Mouse (Mus musculus) T-cell, adult 2 months (primary cell): ENCODE results near the gene Rcor1.

Experiments
- DNase-seq: peaks from one replicate; pipeline ENCODE4 v3.0.0; 2022; ENCODE audit warnings: low spot score

The Rcor1 gene

GRCm38 (mm10) chr12:111021577-111021976, 17.6 kb upstream of the Rcor1 start:
- no peak for DNase-seq

GRCm38 (mm10) chr12:111028176-111029167, 10.7 kb upstream of the Rcor1 start:
- DNase-seq = no peak

DNA sequence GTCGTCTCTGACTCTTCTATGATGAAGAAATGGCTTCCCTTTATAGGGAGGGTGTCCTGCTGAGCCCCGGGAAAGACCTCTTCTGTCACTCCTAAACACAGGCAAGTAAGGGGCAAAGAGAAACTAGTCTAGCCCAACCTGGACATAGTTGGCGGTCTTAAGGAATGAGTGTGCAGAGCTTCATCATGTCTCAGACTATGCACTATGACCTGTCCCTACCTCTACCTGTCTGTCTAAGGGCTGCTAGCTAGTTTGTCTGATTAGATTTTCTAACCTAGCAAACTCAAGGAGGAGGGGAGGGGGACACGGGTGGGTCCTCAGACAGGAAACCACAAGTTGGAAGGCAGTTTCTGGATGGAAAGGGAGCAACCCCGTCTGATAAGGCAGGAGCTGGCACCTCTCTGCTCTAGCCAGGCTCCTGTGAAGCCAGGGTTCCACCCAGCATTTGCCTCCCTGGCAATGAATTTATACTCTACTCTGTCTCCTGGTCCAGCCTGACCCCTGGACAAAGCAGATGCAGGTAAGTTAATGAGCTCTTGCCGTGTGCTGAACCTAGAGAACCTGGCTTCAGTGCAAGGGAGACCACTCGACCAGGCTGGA, 9.8 kb upstream of the Rcor1 start:
- no peak for DNase-seq

GRCm38 (mm10) chr12:111032839-111033238, 6.3 kb upstream of the Rcor1 start:
- DNase-seq = no peak

GRCm38 (mm10) chr12:111035182-111035824, 3.8 kb upstream of the Rcor1 start:
- DNase-seq = no peak

DNA sequence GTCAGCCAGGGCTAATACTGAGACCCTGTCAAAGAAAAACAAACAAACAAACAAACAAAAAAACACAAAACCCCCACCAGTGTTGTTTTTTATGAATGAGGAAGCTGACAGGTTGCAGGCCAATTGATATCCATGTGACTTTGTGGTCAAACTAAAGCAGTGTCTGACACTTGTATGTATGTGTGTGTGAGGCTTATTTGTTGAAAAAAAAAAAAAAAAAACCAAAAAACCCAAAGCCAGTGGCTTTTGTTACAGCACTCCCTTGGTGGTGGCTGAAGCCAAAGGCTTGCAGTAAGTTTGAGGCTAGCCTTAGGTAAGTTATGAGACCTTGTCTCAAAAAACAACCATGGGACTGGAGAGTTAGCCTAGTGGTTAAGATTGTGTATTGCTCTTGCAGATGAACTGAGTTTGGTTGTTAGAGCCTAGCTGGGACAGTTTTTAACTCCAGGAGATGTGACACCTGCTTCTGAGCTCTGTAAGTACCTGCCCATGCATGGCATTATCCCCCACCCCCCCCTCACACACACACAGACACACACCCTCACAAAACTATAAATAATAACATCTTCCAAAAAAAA, 2.9 kb upstream of the Rcor1 start:
- DNase-seq = no peak

- DNase-seq = no peak
These were observed 1.6 kb upstream of the Rcor1 start for GRCm38 (mm10) chr12:111037241-111038180.

DNA sequence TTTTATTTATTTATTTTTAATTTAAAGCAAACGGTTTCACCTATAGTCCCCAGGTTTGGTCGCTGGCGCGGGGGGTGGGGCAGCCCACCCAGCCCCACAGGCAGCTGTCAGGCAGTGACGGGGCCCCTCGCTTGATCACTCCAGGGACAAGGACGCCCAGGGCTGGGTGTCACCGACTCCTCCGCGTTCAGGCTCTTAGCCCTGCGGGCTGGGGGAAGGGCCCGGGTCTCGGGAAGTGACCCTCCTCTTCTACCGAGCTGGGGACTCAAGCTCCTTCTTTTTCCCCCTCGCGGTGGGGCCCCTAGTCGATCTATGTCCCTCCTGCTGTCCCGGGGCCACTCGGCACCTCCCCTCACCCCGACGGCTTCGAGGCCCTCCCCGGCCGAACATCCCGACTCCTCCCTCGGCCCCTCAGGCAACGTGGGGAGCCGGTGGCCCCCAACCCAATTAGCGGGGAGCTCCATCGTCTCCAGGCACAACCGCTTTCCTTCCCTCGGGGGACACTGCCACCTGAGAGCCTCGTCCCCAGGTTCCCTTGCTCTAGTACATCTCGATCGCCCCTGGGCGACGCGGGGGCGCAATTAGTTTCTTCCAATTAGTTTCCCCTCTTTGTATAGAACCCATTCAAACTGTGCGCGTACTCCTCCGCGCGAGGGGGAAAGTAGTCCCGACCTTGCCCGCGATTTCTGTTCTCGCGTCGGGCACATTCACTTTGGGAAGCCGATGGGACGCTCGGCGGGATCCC, 748 bp upstream of the Rcor1 start:
- peak; percentile 51 for DNase-seq

- peak; percentile 21 for DNase-seq
These were observed 800 bp downstream of the Rcor1 start for GRCm38 (mm10) chr12:111039771-111040530.

- no peak for DNase-seq
These were observed 1.3 kb downstream of the Rcor1 start for GRCm38 (mm10) chr12:111040531-111040860.

DNA sequence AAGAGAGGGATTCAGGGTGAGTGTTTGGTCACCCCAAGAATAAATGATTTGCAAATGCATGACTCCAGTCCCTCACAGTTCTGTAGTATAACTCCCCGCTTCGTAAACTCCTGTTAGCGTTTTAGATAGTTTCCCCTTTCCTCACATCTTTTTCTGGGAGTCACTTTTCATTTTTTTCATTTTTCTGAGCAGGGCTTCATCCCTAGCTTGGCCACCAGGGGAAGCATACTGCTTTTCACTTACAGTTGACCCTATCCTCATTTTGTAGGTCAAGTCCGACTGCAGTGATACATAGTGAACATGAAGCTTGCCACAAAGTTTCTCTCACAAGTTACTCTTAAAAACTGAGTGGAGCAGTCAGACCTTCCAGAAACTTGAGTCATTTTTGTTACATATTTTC, 2.0 kb downstream of the Rcor1 start:
- DNase-seq = no peak

DNA sequence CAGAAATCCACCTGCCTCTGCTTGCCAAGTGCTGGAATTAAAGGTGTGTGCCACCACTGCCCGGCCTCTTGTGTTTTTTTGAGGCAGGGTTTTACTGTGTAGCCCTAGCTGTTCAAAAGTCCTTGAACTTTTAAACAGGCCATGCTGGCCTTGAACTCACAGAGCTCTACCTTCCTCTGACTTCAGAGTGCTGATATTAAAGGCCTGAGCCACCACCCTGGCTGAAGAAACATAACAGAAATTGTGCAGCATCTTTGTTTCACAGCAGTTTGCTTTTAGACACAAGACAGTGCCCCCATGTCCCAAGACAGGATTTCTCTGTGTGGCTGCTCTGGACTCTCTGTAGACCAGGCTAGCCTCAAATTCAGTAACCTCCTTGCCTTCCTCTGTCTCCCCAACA, 3.2 kb downstream of the Rcor1 start:
- DNase-seq = no peak

- no peak for DNase-seq
These were observed 5.7 kb downstream of the Rcor1 start for GRCm38 (mm10) chr12:111044880-111045279.

DNA sequence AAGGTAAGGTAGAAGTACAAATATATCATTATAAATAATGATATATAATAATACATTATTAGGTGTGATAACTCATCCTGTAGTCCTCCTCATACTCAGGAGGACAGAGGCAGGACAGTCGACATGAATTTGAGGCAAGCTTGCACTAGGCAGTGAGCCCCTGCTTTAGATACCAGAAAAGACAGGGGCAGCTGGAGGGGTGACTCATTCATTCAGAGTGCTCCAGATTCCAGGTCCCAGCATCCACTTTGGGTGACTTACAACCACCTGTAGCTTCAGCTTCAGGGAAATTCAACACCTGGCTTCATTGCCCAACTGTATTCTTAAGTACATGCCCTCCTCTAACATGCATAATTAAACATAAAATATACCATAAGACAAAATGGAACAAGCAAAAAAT, 7.7 kb downstream of the Rcor1 start:
- DNase-seq = no peak

DNA sequence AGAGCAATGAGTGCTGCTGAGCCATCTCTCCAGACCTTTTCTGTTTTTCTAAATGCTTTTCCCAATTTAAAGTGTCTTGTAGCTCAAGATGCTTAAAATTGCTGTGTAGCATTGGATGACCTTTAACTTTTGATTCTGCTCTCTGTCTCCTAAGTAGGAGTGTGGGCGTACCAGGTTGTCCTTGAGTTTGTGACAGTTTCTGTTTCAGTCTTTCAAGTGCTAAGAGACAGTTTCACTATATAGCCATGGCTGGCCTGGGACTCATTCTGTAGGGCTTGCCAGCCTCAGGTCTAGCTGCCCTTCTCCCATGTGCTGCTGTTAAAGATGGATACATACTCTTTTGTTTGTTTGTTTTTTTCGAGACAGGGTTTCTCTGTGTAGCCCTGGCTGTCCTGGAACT, 9.1 kb downstream of the Rcor1 start:
- DNase-seq = no peak

- no peak for DNase-seq
These were observed 11.1 kb downstream of the Rcor1 start for GRCm38 (mm10) chr12:111050256-111050655.

- DNase-seq = no peak
These were observed 24.2 kb downstream of the Rcor1 start for GRCm38 (mm10) chr12:111063361-111063760.

DNA sequence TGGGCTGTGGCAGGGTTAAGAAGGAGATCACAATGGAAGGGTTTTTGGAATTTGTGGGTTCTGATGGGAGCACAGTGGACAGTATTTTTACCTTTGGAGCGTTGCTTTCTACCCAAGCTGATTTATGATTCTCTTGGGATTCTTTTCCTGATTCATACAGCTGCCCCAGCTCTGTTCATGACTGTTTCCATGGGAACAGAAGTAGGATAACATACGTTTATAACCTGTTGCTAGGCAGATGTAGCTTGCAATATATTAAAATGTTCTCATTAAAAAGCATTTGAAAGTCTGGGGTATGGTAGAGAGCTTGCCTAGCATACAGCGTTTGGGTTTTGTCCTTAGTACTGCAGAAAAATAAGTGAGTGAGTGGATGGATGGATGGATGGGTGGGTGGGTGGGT, 25.1 kb downstream of the Rcor1 start:
- no peak for DNase-seq

GRCm38 (mm10) chr12:111065330-111065729, 26.2 kb downstream of the Rcor1 start:
- DNase-seq = no peak

- no peak for DNase-seq
These were observed 28.7 kb downstream of the Rcor1 start for GRCm38 (mm10) chr12:111067816-111068215.
